Mouse (Mus musculus) testis, adult 2 months (tissue): Measurements from ENCODE around the gene Traf3ip1.

Source experiments
- CTCF ChIP-seq: fragments of 200-500 bp; IDR thresholded peaks from 2 replicates; pipeline ENCODE4 v1.5.1; 2012; ENCODE audit warnings: low read depth, mild to moderate bottlenecking, inconsistent platforms, low read length, moderate library complexity; ENCODE audit not compliant: control insufficient read depth, insufficient read depth, insufficient replicate concordance
- POLR2A ChIP-seq: fragments of 200-500 bp; IDR thresholded peaks from 2 replicates; pipeline ENCODE4 v1.6.1; 2012; ENCODE audit warnings: low read depth, mild to moderate bottlenecking, inconsistent platforms, low read length, moderate library complexity; ENCODE audit not compliant: control insufficient read depth

GRCm38 (mm10) chr1:91450851-91451250, 43.6 kb upstream of the Traf3ip1 start:
- no peak for TF ChIP-seq CTCF
- no peak for TF ChIP-seq POLR2A
